Mouse (Mus musculus): Measurements from ENCODE around the gene Samd14.

Samd14 gene

GRCm38 (mm10) chr11:94989562-94990017 lies 20.1 kb upstream of the Samd14 start:
- in situ Hi-C loops (cut with MboI, MseI), result loop anchor here (10.0 kb wide), 1 partner anchor 55 kb away; the partner anchor contains the start of gene Col1a1

- in situ Hi-C loops (cut with MboI, MseI), result loop anchor here (10.0 kb wide), 1 partner anchor 55 kb away; the partner anchor contains the start of gene Col1a1
Measured at GRCm38 (mm10) chr11:94990102-94990748, 19.5 kb upstream of the Samd14 start.

DNA sequence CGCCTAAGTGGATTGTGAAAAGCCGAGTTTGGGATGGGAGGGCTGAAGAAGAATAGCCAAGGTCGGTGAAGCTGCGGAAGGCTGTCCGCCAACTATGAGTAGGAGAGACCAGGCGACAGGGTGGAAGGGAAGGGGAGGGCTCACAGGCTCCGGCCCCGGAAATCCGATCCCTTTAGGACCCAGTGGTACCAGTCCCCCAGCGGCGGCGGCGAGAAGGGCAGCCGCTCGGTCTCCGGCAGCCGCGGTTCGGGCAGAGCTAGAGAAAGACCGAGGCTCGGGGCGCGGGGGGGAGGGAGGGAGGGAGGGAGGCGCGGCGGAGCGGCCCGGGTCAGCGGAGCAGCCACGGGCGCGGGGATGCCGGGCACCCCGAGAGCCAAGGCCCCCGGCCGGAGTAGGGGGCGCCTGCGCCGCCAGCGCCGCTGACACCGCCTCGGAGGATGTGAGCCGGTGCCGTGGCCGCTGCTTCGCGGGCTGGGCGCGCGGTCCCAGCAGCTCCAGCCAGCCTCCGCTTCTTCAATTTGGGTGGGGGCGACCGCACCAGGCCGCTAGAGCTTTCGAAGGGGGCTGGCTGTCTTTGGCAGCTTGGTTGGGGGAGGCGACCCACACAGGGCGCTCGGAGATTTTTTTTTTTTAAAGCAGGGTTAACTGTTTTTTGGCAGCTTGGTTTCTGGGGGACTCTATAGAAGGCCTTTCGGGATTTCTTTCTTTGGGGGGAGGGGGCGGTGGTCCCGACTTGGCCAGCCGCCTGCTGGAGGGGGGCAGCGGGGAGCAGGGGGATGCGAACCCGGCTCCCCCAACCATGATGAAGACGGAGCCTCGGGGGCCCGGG lies 18.7 kb upstream of the Samd14 start, which contains the start of gene Ppp1r9b:
TSS of gene Ppp1r9b (plus strand) at position 287 of the 829 bp plus-strand sequence.
- in situ Hi-C loops (cut with MboI, MseI), result loop anchor here (10.0 kb wide), 1 partner anchor 56 kb away; the partner anchor contains the start of gene Col1a1

DNA sequence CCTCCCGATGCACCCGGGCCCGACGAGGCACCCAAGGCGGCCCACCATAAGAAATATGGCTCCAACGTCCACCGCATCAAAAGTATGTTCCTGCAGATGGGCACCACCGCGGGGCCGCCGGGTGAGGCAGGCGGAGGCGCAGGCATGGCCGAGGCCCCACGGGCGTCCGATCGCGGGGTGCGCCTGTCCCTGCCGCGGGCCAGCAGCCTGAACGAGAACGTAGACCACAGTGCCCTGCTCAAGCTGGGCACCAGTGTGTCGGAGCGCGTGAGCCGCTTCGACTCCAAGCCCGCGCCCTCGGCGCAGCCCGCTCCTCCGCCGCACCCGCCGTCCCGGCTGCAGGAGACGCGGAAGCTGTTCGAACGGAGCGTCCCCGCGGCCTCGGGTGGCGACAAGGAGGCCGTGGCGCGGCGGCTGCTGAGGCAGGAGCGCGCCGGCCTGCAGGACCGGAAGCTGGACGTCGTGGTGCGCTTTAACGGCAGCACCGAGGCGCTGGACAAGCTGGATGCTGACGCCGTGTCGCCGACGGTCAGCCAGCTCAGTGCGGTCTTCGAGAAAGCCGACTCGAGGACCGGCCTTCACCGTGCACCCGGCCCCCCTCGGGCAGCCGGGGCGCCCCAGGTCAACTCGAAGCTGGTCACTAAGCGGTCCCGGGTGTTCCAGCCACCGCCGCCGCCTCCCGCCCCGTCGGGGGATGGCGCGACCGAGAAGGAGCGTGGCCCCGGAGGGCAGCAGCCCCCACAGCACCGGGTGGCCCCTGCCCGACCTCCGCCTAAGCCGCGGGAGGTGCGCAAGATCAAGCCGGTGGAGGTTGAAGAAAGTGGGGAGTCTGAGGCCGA lies 17.8 kb upstream of the Samd14 start:
- in situ Hi-C loops (cut with MboI, MseI), result loop anchor here (10.0 kb wide), 1 partner anchor 57 kb away; the partner anchor contains the start of gene Col1a1

GRCm38 (mm10) chr11:94992480-94992753 lies 17.3 kb upstream of the Samd14 start:
- in situ Hi-C loops (cut with MboI, MseI), result loop anchor here (10.0 kb wide), 1 partner anchor 58 kb away; the partner anchor contains the start of gene Col1a1

GRCm38 (mm10) chr11:94992754-94993606 lies 16.7 kb upstream of the Samd14 start:
- in situ Hi-C loops (cut with MboI, MseI), result loop anchor here (10.0 kb wide), 1 partner anchor 58 kb away; the partner anchor contains the start of gene Col1a1

- in situ Hi-C loops (cut with MboI, MseI), result loop anchor here (10.0 kb wide), 1 partner anchor 60 kb away; the partner anchor contains the start of gene Col1a1
Measured at GRCm38 (mm10) chr11:94994208-94994814, 15.4 kb upstream of the Samd14 start.

GRCm38 (mm10) chr11:94994947-94995772 lies 14.5 kb upstream of the Samd14 start:
- in situ Hi-C loops (cut with MboI, MseI), result loop anchor here (10.0 kb wide), 1 partner anchor 60 kb away; the partner anchor contains the start of gene Col1a1

- in situ Hi-C loops (cut with MboI, MseI), result loop anchor here (10.0 kb wide), 1 partner anchor 61 kb away; the partner anchor contains the start of gene Col1a1
Measured at GRCm38 (mm10) chr11:94996101-94996500, 13.6 kb upstream of the Samd14 start.

DNA sequence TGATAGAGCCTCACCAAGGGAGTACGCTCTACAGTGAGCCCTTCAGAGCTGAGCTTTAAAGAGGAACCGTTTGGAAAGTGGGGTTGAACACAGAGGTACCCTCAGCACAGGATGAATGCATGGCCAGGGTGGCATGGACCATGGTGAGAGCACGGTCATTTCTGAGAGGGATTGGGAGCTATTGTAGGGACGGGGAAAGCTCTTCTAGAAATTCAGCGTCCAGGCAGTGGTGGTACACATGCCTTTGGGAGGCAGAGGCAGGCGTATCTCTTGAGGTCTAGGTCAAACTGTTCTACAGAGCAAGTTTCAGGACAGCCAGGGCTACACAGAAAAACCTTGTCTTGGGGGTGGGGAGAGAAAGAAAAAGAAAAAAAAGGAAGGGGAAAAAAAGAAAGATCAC lies 12.7 kb upstream of the Samd14 start:
- in situ Hi-C loops (cut with MboI, MseI), result loop anchor here (10.0 kb wide), 1 partner anchor 62 kb away; the partner anchor contains the start of gene Col1a1

DNA sequence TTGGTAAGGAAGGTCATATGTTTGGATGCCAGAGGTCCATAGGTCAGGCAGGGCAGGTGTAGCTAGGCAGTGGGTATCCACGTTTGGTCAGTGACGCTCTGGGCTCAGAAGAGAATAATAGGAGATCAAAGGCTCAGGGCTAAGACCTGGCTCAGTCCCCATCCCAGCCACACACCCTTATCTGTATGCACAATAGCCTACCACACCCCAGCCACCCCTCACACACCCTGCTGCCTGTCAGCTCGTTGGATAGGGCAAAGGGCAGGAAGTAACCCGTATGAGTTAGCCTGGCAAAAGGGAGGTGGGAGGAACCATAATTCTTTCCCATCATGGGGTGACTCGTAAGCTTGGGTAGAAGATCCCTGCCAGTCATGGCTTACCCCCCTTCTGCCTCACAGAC lies 12.1 kb upstream of the Samd14 start:
- in situ Hi-C loops (cut with MboI, MseI), result loop anchor here (10.0 kb wide), 1 partner anchor 63 kb away; the partner anchor contains the start of gene Col1a1

DNA sequence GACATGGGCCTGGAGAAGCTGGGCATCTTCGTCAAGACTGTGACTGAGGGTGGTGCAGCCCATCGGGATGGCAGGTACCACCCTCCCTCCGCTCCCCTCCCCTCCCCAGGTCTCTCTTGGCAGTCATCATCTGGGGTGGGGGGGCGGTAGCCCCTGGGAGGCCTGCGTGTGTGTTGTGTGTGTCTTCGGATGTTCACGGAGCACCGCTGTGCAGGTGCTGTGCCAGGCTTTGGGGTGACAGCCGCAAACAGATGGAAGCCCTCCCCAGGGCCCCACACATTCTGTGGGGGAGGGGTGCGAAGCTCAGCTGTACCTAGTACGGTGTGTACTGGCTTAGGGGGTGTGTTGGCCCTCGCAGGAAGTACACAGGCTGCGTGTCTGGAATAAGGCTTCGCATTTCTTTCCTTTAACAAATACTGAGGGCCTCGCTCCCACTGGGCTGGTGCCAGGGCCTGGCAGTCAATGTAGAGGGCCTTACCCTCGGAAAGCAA lies 11.6 kb upstream of the Samd14 start:
- in situ Hi-C loops (cut with MboI, MseI), result loop anchor here (10.0 kb wide), 1 partner anchor 63 kb away; the partner anchor contains the start of gene Col1a1

GRCm38 (mm10) chr11:95000128-95000527 lies 9.6 kb upstream of the Samd14 start:
- in situ Hi-C loops (cut with MboI, MseI), result no loop called here

GRCm38 (mm10) chr11:95000548-95000947 lies 9.1 kb upstream of the Samd14 start:
- in situ Hi-C loops (cut with MboI, MseI), result no loop called here

DNA sequence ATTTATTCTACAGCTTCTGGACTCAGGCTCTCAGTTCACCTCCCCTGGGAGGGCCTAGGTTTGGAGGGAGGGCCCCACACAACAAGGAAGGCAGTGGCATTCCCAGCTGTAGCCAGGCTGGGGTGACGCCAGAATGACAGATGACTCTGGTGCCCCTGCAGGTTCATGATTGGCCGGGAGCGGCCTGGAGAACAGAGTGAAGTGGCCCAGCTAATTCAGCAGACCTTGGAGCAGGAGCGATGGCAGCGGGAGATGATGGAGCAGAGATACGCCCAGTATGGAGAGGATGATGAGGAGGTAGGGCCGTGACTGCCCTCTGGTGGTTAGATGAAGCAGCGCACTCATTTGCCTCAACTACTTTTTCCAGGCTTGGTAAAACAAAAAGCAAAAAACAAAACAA lies 8.6 kb upstream of the Samd14 start:
- in situ Hi-C loops (cut with MboI, MseI), result no loop called here

DNA sequence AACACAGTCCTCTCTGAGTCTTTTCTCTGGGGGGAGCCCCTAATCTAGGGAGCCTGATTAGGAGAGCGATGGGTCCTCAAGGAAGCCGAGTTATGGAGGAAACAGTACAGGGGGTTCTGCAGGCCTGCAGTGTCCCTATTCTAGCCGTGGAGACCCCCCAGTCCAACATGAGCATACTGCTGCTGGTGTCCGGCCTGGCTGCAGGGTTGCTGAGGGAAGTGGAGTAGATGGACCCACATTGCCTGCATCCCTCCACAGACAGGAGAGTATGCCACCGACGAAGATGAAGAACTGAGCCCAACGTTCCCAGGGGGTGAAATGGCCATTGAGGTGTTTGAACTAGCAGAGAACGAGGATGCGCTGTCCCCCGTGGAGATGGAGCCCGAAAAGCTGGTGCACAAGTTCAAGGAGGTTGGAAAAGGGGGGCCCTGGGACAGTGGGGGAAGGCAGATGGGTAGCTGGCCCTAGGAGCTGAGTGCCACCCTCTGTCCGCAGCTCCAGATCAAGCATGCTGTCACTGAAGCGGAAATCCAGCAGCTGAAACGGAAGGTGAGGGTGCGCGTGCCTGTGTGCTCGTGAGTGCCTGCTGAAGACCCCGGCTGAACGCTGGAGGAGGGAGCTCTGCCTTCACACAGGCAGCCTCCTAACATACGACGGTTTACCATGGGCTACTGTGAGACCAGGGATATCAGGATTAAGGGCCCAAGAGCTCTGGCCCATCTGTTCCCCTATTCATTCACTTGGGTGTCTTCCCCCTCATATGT lies 7.9 kb upstream of the Samd14 start:
- in situ Hi-C loops (cut with MboI, MseI), result no loop called here

- in situ Hi-C loops (cut with MboI, MseI), result no loop called here
Measured at GRCm38 (mm10) chr11:95002705-95003104, 7.0 kb upstream of the Samd14 start.

Measured in T-helper 1 cell (primary cell).